Mouse (Mus musculus) forelimb bud, embryonic 11.5 days (tissue): Measurements from ENCODE around the gene Gm45713.
A peak's percentile ranks its signal among the peaks of the same experiment; 100 is the strongest.
"Not testable (repeated sequence)": the region's sequence is repeated elsewhere in the genome, so short reads cannot be mapped to it uniquely, and the experiment has no call there.

Experiments
- DNase-seq: peaks from one replicate; pipeline ENCODE4 v3.0.0-alpha.2; 2012; ENCODE audit warnings: low read depth, low spot score

The Gm45713 gene

GRCm38 (mm10) chr7:45098541-45099240 lies 37.3 kb downstream of the Gm45713 start:
- DNase-seq: no peak

- DNase-seq: no peak
Observed at GRCm38 (mm10) chr7:45097479-45097878, 38.6 kb downstream of the Gm45713 start.

- not testable (repeated sequence) for DNase-seq
Observed at GRCm38 (mm10) chr7:45095965-45096364, 40.1 kb downstream of the Gm45713 start.

GRCm38 (mm10) chr7:45095367-45095766 lies 40.7 kb downstream of the Gm45713 start:
- no peak for DNase-seq

GRCm38 (mm10) chr7:45094121-45094520 lies 41.9 kb downstream of the Gm45713 start:
- peak; percentile 70 for DNase-seq

- peak; percentile 49 for DNase-seq
Observed at GRCm38 (mm10) chr7:45093516-45093905, 42.5 kb downstream of the Gm45713 start.

- peak; percentile 64 for DNase-seq
Observed at GRCm38 (mm10) chr7:45092828-45093515, 43.1 kb downstream of the Gm45713 start.

GRCm38 (mm10) chr7:45092048-45092447 lies 44.0 kb downstream of the Gm45713 start, which contains the start of gene Rcn3:
Gene Rcn3, minus strand, starts transcription at chr7:45092221.
- DNase-seq: peak; percentile 98

- peak; percentile 31 for DNase-seq
Observed at GRCm38 (mm10) chr7:45091001-45091990, 44.7 kb downstream of the Gm45713 start.

- DNase-seq: no peak
Observed at GRCm38 (mm10) chr7:45090251-45090977, 45.6 kb downstream of the Gm45713 start.

- no peak for DNase-seq
Observed at GRCm38 (mm10) chr7:45088597-45088996, 47.4 kb downstream of the Gm45713 start.

GRCm38 (mm10) chr7:45086084-45086483 lies 49.9 kb downstream of the Gm45713 start:
- DNase-seq: no peak

GRCm38 (mm10) chr7:45083300-45083890 lies 52.6 kb downstream of the Gm45713 start:
- DNase-seq: no peak

GRCm38 (mm10) chr7:45082401-45083299 lies 53.4 kb downstream of the Gm45713 start:
- DNase-seq: no peak

- no peak for DNase-seq
Observed at GRCm38 (mm10) chr7:45081016-45081415, 55.0 kb downstream of the Gm45713 start.

GRCm38 (mm10) chr7:45079856-45080255 lies 56.2 kb downstream of the Gm45713 start:
- peak; percentile 86 for DNase-seq

GRCm38 (mm10) chr7:45078513-45078912 lies 57.5 kb downstream of the Gm45713 start:
- DNase-seq: peak; percentile 71

GRCm38 (mm10) chr7:45077829-45078228 lies 58.2 kb downstream of the Gm45713 start:
- DNase-seq: no peak

- no peak for DNase-seq
Observed at GRCm38 (mm10) chr7:45077322-45077721, 58.7 kb downstream of the Gm45713 start.

GRCm38 (mm10) chr7:45076501-45076900 lies 59.5 kb downstream of the Gm45713 start:
- no peak for DNase-seq
